Mouse (Mus musculus): Measurements from ENCODE around the gene Baz1b. TPM values are rescaled to one million over a fixed set of nuclear protein-coding genes. Genes with fewer than 3 reads are reported as not detected.
A peak's percentile ranks its signal among the peaks of the same experiment; 100 is the strongest.

Baz1b gene
- polyA plus RNA-seq, 1 experiment, result 86.6 TPM

DNA sequence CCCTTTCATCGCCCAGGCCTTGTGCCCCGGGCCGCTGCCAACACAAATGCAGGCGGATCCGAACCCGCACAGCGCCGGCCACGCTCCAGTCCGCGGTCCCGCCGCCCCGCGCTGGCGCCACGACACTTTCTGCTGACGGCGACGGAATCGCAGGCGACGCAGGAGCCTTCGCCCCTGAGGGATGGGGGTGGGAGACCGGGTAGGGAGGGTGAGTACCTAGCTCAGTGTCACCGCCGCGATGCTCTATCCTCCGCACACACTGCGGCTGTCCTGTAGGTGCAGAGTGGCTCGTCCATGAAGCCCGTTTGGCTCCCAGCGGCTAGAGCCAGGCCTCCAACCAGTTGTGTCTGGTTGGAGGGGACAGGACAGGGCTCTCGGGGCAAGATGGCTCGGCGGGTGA is 89.5 kb downstream of the Baz1b start:
- Histone ChIP-seq H3K4me1 (ENCODE audit: control insufficient read depth, insufficient read depth, low read length) (peaks cover 3% of the 10 kb centered on the region), H3K9ac (ENCODE audit: low read depth, poor library complexity, severe bottlenecking) (peak overlapping the region; percentile 32)

DNA sequence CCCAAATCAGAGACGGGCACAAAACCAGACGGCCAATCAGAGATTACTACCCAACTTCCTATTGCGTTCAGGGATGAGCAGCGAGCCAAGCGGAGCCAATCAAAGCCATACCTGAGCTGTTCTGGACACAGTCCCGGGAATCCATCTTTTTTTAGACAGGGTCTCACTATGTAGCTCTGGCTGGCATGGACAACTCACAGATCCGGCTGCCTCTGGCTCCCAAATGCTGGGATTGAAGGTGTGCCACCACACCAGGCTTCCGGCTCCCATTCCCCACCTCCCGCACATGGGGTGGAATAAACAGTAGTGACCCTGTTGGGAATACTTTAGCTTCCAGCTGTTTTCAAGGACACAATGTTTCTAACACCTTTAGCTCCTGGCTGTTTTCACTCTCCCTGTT is 93.2 kb downstream of the Baz1b start:
- H3K9ac ChIP-seq (ENCODE audit: low read depth, poor library complexity, severe bottlenecking), result no peak overlapping the region
- H3K36me3 ChIP-seq (ENCODE audit: control insufficient read depth, insufficient read depth, low read length, poor library complexity, severe bottlenecking), result no peaks in the 10 kb centered on the region
- H3K4me1 ChIP-seq (ENCODE audit: control insufficient read depth, insufficient read depth, low read length), result no peaks in the 10 kb centered on the region
- no peaks in the 10 kb centered on the region for H3K27me3 ChIP-seq (ENCODE audit: control insufficient read depth, insufficient read depth, low read length, poor library complexity, severe bottlenecking)
- H3K4me3 ChIP-seq (ENCODE audit: low read depth, low read length), result no peak overlapping the region
- H3K27ac ChIP-seq (ENCODE audit: insufficient read depth, low read length), result no peak overlapping the region
- TF ChIP-seq EP300 (IDR thresholded peaks at IDR 0.05; ENCODE audit: insufficient read depth, low read depth, low read length) (no peak), POLR2A (IDR thresholded peaks at IDR 0.05; ENCODE audit: insufficient read depth, low read length) (no peak), CTCF (IDR thresholded peaks at IDR 0.05; ENCODE audit: low read depth, low read length) (no peak)
- H3K9me3 ChIP-seq (replicated peaks; ENCODE audit: control insufficient read depth, insufficient read depth, low read length, poor library complexity, severe bottlenecking), result no peaks in the 10 kb centered on the region

More for the DNA sequence above, 89.5 kb downstream of the Baz1b start:
- no peak overlapping the region for H3K27ac ChIP-seq (ENCODE audit: insufficient read depth, low read length)
- H3K4me3 ChIP-seq (ENCODE audit: low read depth, low read length), result peak overlapping the region; percentile 41
- H3K36me3 ChIP-seq (ENCODE audit: control insufficient read depth, insufficient read depth, low read length, poor library complexity, severe bottlenecking), result no peaks in the 10 kb centered on the region
- no peaks in the 10 kb centered on the region for H3K27me3 ChIP-seq (ENCODE audit: control insufficient read depth, insufficient read depth, low read length, poor library complexity, severe bottlenecking)
- H3K9me3 ChIP-seq (replicated peaks; ENCODE audit: control insufficient read depth, insufficient read depth, low read length, poor library complexity, severe bottlenecking), result no peaks in the 10 kb centered on the region
- TF ChIP-seq CTCF (IDR thresholded peaks at IDR 0.05; ENCODE audit: low read depth, low read length) (no peak), POLR2A (IDR thresholded peaks at IDR 0.05; ENCODE audit: insufficient read depth, low read length) (no peak), EP300 (IDR thresholded peaks at IDR 0.05; ENCODE audit: insufficient read depth, low read depth, low read length) (no peak)

DNA sequence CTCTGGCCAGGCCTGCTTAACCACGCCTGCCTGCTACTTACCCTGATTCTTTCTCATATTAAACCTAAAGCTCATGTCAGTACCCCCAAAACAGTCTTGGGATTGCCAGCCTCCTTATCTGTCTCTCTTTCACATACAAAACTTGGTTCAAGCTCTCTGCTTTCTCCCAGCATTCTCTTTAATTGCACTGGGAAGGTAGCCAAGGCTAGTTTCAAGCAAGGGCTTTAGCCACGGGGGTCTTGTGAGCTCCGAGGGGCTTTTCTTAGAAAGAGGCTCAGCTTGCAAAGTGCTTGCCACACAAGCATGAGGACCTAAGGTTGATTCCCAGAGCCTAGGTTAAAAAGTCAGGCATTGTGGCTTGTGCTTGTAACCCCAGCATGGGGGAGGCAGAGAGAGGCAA is 98.1 kb downstream of the Baz1b start:
- Histone ChIP-seq H3K27me3 (ENCODE audit: control insufficient read depth, insufficient read depth, low read length, poor library complexity, severe bottlenecking) (no peaks in the 10 kb centered on the region), H3K4me3 (ENCODE audit: low read depth, low read length) (no peak overlapping the region), H3K9ac (ENCODE audit: low read depth, poor library complexity, severe bottlenecking) (no peak overlapping the region), H3K4me1 (ENCODE audit: control insufficient read depth, insufficient read depth, low read length) (no peaks in the 10 kb centered on the region), H3K27ac (ENCODE audit: insufficient read depth, low read length) (no peak overlapping the region), H3K9me3 (replicated peaks; ENCODE audit: control insufficient read depth, insufficient read depth, low read length, poor library complexity, severe bottlenecking) (no peaks in the 10 kb centered on the region), H3K36me3 (ENCODE audit: control insufficient read depth, insufficient read depth, low read length, poor library complexity, severe bottlenecking) (no peaks in the 10 kb centered on the region)
- no peak for TF ChIP-seq CTCF (IDR thresholded peaks at IDR 0.05; ENCODE audit: low read depth, low read length)
- TF ChIP-seq EP300 (IDR thresholded peaks at IDR 0.05; ENCODE audit: insufficient read depth, low read depth, low read length), result no peak
- no peak for TF ChIP-seq POLR2A (IDR thresholded peaks at IDR 0.05; ENCODE audit: insufficient read depth, low read length)

DNA sequence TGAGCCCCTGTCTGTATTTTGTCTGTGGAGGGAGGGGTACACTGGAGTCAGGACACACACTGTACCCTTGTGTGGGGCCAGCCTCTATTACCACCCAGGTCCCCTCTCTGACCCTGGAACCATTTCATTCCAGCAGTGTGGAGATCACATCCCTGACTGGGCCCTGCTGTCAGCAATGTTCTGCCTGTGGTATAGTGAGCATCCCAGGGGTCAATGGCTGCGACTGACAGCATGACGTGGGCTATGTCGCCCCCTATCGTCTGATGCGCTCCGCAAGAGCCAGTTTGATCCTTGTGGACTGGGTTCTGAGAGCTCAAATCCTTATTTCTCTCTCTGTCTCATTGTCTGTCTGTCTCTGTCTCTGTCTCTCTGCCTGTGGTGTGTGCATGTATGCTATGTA is 99.1 kb downstream of the Baz1b start:
- H3K36me3 ChIP-seq (ENCODE audit: control insufficient read depth, insufficient read depth, low read length, poor library complexity, severe bottlenecking), result no peaks in the 10 kb centered on the region
- TF ChIP-seq CTCF (IDR thresholded peaks at IDR 0.05; ENCODE audit: low read depth, low read length) (peak; percentile 98), POLR2A (IDR thresholded peaks at IDR 0.05; ENCODE audit: insufficient read depth, low read length) (no peak)
- H3K4me3 ChIP-seq (ENCODE audit: low read depth, low read length), result no peak overlapping the region
- no peaks in the 10 kb centered on the region for H3K27me3 ChIP-seq (ENCODE audit: control insufficient read depth, insufficient read depth, low read length, poor library complexity, severe bottlenecking)
- H3K4me1 ChIP-seq (ENCODE audit: control insufficient read depth, insufficient read depth, low read length), result no peaks in the 10 kb centered on the region
- no peak overlapping the region for H3K9ac ChIP-seq (ENCODE audit: low read depth, poor library complexity, severe bottlenecking)
- no peaks in the 10 kb centered on the region for H3K9me3 ChIP-seq (replicated peaks; ENCODE audit: control insufficient read depth, insufficient read depth, low read length, poor library complexity, severe bottlenecking)
- no peak overlapping the region for H3K27ac ChIP-seq (ENCODE audit: insufficient read depth, low read length)

DNA sequence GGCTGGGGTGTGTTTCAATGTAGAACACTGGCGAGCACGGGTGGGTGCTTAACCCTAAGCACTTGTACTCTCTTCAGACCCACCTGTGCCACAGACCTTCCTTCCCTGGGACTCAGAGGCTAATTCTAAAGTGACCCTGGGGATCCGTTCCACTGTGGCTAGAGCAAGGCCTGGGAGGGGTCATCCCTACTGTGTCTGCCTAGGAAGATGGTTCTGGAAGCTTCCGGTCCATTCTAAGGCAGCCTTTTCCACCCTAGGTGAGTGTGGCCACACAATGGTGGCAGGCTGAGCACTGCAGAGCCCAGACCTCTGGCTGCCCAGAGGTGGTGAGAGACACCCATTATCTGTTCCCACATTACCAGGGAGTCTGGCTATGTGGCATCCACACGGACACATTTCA is 99.9 kb downstream of the Baz1b start:
- H3K36me3 ChIP-seq (ENCODE audit: control insufficient read depth, insufficient read depth, low read length, poor library complexity, severe bottlenecking), result no peaks in the 10 kb centered on the region
- no peaks in the 10 kb centered on the region for H3K4me1 ChIP-seq (ENCODE audit: control insufficient read depth, insufficient read depth, low read length)
- H3K27ac ChIP-seq (ENCODE audit: insufficient read depth, low read length), result no peak overlapping the region
- H3K9ac ChIP-seq (ENCODE audit: low read depth, poor library complexity, severe bottlenecking), result no peak overlapping the region
- TF ChIP-seq EP300 (IDR thresholded peaks at IDR 0.05; ENCODE audit: insufficient read depth, low read depth, low read length) (no peak), POLR2A (IDR thresholded peaks at IDR 0.05; ENCODE audit: insufficient read depth, low read length) (no peak), CTCF (IDR thresholded peaks at IDR 0.05; ENCODE audit: low read depth, low read length) (no peak)
- H3K9me3 ChIP-seq (replicated peaks; ENCODE audit: control insufficient read depth, insufficient read depth, low read length, poor library complexity, severe bottlenecking), result no peaks in the 10 kb centered on the region
- no peaks in the 10 kb centered on the region for H3K27me3 ChIP-seq (ENCODE audit: control insufficient read depth, insufficient read depth, low read length, poor library complexity, severe bottlenecking)
- H3K4me3 ChIP-seq (ENCODE audit: low read depth, low read length), result no peak overlapping the region

DNA sequence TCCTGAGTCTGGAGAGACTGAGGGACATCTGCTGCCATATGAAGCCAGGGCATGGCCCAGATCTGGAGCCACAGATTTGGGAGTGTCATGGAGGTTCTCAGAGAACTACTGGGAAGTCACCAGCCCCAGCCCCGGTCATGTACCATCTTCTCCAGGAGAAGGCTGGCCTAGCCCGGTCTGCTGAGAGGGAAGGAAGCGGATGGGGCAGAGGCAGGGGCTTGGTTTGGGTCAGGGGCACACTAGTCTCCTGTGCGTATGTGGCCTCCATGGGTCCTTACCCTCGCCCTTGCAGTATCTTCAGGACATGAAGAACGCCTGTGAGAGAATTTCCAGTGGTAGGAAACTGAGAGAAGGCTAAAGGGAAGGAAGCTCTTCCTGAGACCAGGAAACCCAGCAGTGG is 103.6 kb downstream of the Baz1b start:
- Histone ChIP-seq H3K9ac (ENCODE audit: low read depth, poor library complexity, severe bottlenecking) (no peak overlapping the region), H3K27me3 (ENCODE audit: control insufficient read depth, insufficient read depth, low read length, poor library complexity, severe bottlenecking) (no peaks in the 10 kb centered on the region), H3K36me3 (ENCODE audit: control insufficient read depth, insufficient read depth, low read length, poor library complexity, severe bottlenecking) (no peaks in the 10 kb centered on the region), H3K9me3 (replicated peaks; ENCODE audit: control insufficient read depth, insufficient read depth, low read length, poor library complexity, severe bottlenecking) (no peaks in the 10 kb centered on the region), H3K4me1 (ENCODE audit: control insufficient read depth, insufficient read depth, low read length) (no peaks in the 10 kb centered on the region), H3K4me3 (ENCODE audit: low read depth, low read length) (no peak overlapping the region), H3K27ac (ENCODE audit: insufficient read depth, low read length) (no peak overlapping the region)
- no peak for TF ChIP-seq POLR2A (IDR thresholded peaks at IDR 0.05; ENCODE audit: insufficient read depth, low read length)
- no peak for TF ChIP-seq EP300 (IDR thresholded peaks at IDR 0.05; ENCODE audit: insufficient read depth, low read depth, low read length)
- TF ChIP-seq CTCF (IDR thresholded peaks at IDR 0.05; ENCODE audit: low read depth, low read length), result no peak
